Mouse (Mus musculus) cerebellum, postnatal 25 days (tissue): Measurements from ENCODE around the gene Igsf23.
"Not testable (repeated sequence)": the region's sequence is repeated elsewhere in the genome, so short reads cannot be mapped to it uniquely, and the experiment has no call there.

Experiments used
- DNase-seq, 2 experiments: peaks; one replicate each; pipeline ENCODE4 v3.0.0; 2021; ENCODE audit warnings: mixed read lengths in 2 of 2

The Igsf23 gene

GRCm38 (mm10) chr7:19950589-19950988 is at the start of gene Igsf23:
Gene Igsf23, minus strand, starts transcription at chr7:19950756.
- no peak for DNase-seq

GRCm38 (mm10) chr7:19996721-19997120 is 46.2 kb upstream of the Igsf23 start:
- DNase-seq = not testable (repeated sequence)

- not testable (repeated sequence) for DNase-seq
Measured at GRCm38 (mm10) chr7:19991165-19991564, 40.6 kb upstream of the Igsf23 start, which contains the start of gene Nlrp9b. Gene Nlrp9b, plus strand, starts transcription at chr7:19991465.

- DNase-seq = no peak
Measured at GRCm38 (mm10) chr7:19971516-19971915, 21.0 kb upstream of the Igsf23 start.

GRCm38 (mm10) chr7:19970196-19970595 is 19.6 kb upstream of the Igsf23 start:
- DNase-seq = no peak

GRCm38 (mm10) chr7:19969541-19970090 is 19.1 kb upstream of the Igsf23 start:
- no peak for DNase-seq

GRCm38 (mm10) chr7:19969106-19969505 is 18.6 kb upstream of the Igsf23 start:
- DNase-seq = no peak

GRCm38 (mm10) chr7:19964985-19965579 is 14.5 kb upstream of the Igsf23 start, which contains the start of gene Ceacam20:
Gene Ceacam20, plus strand, starts transcription at chr7:19965412.
- no peak for DNase-seq

- DNase-seq = no peak
Measured at GRCm38 (mm10) chr7:19962423-19962822, 11.9 kb upstream of the Igsf23 start.

- DNase-seq = peak; percentile 81 to 90
Measured at GRCm38 (mm10) chr7:19956341-19956781, 5.8 kb upstream of the Igsf23 start.

GRCm38 (mm10) chr7:19955861-19956260 is 5.3 kb upstream of the Igsf23 start:
- DNase-seq = no peak

- no peak for DNase-seq
Measured at GRCm38 (mm10) chr7:19953054-19953453, 2.5 kb upstream of the Igsf23 start.

GRCm38 (mm10) chr7:19952320-19952986 is 1.9 kb upstream of the Igsf23 start:
- no peak for DNase-seq

GRCm38 (mm10) chr7:19949996-19950395 is 560 bp downstream of the Igsf23 start:
- DNase-seq = no peak

- DNase-seq = no peak
Measured at GRCm38 (mm10) chr7:19948956-19949355, 1.6 kb downstream of the Igsf23 start.

GRCm38 (mm10) chr7:19945821-19946515 is 4.6 kb downstream of the Igsf23 start:
- DNase-seq = no peak

GRCm38 (mm10) chr7:19945201-19945600 is 5.4 kb downstream of the Igsf23 start:
- no peak for DNase-seq

- DNase-seq = no peak
Measured at GRCm38 (mm10) chr7:19944709-19945108, 5.8 kb downstream of the Igsf23 start.

GRCm38 (mm10) chr7:19940256-19940655 is 10.3 kb downstream of the Igsf23 start:
- no peak for DNase-seq

- DNase-seq = peak; percentile 33 to 62
Measured at GRCm38 (mm10) chr7:19939555-19940235, 10.9 kb downstream of the Igsf23 start.

GRCm38 (mm10) chr7:19937229-19937821 is 13.2 kb downstream of the Igsf23 start:
- DNase-seq = no peak

GRCm38 (mm10) chr7:19935961-19936360 is 14.6 kb downstream of the Igsf23 start:
- no peak for DNase-seq
